Mouse (Mus musculus) bone marrow, adult 2 months (tissue): ENCODE measurements around the gene Kcnh2.

Source experiments
- CTCF ChIP-seq: fragments of 200-500 bp; IDR thresholded peaks from 2 replicates; pipeline ENCODE4 v1.5.1; 2011; ENCODE audit warnings: low read length, control low read depth; ENCODE audit not compliant: control insufficient read depth, insufficient read depth
- POLR2A ChIP-seq: fragments of 200-500 bp; IDR thresholded peaks from 2 replicates; pipeline ENCODE4 v1.6.1; 2011; ENCODE audit warnings: low read depth, mild to moderate bottlenecking, control low read depth, low read length, borderline replicate concordance; ENCODE audit not compliant: control insufficient read depth

GRCm38 (mm10) chr5:24283181-24283580 lies 68.2 kb downstream of the Kcnh2 start:
- no peak for TF ChIP-seq CTCF
- no peak for TF ChIP-seq POLR2A
